Mouse (Mus musculus) urinary bladder, postnatal 14 days (tissue): ENCODE results near the gene Maco1.
A peak's percentile ranks its signal among the peaks of the same experiment; 100 is the strongest.
"Not testable (repeated sequence)": the region's sequence is repeated elsewhere in the genome, so short reads cannot be mapped to it uniquely, and the experiment has no call there.

ENCODE experiments used
- DNase-seq: peaks from one replicate; pipeline ENCODE4 v3.0.0; 2021; ENCODE audit warnings: low spot score

Gene Maco1

GRCm38 (mm10) chr4:134858494-134858893 lies 5.3 kb upstream of the Maco1 start:
- no peak for DNase-seq

DNA sequence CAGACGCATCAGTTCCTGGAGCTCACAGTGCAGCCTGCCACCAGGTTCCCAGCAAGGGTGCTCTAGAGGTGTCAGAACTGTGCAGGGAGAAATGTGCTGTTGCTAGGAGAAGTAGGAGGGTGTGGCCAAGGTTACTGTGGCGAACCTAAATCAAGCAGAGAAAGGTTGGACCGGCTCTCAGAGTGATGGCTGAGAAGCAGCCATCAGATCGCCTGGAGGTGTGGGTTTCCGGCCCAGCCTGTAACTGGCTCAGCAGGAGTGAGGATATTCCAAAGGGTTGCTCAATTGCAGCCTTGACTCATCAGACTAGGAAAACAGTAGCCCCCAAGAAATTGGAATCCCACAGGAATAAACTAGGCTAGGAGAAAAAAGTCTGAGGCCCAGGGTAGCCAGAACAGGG lies 3.4 kb upstream of the Maco1 start:
- DNase-seq, result peak; percentile 28

DNA sequence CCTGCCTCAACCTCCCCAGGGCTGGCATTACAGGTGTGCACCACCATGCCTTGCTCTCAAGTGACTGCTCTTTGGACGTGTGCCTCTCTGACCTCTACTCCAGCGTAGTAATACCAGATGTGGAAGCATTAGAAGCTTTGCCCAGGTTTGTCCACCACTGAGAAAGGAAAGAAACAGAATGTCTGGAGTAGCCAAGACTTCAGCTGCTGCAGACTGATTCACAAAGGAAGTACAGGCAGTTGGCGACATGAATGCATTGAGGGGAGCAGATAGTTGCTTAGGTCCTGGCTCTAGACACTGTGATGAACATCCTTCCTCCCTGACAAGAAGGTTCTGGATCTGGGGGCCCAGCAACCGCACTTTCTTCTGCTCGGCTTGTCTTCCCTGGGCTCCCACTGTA lies 2.9 kb upstream of the Maco1 start:
- no peak for DNase-seq

GRCm38 (mm10) chr4:134855371-134855770 lies 2.2 kb upstream of the Maco1 start:
- peak; percentile 46 for DNase-seq

GRCm38 (mm10) chr4:134853637-134854485 lies 716 bp upstream of the Maco1 start:
- DNase-seq, result peak; percentile 92

GRCm38 (mm10) chr4:134852438-134853255 lies 498 bp downstream of the Maco1 start:
- peak; percentile 31 for DNase-seq

DNA sequence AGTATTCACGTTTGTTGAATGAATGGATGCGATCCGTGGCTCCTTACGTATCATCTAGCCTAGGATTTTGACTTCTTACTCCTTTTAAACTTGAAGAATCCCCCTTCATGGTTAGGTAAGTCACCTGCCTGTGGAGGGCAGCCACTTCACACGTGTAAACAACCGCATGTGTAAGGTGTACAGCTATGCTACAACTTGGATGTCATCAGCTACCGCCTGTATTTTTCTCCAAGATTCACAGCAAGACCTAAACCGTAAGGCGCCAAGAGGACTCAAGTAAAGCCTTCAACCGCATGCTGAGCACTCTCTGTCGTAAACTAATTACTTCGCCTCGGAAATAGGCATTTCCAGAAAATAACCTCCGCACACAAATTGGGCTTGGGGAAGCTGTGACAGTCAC lies 1.3 kb downstream of the Maco1 start:
- DNase-seq, result no peak

GRCm38 (mm10) chr4:134851236-134851635 lies 1.9 kb downstream of the Maco1 start:
- DNase-seq, result no peak

DNA sequence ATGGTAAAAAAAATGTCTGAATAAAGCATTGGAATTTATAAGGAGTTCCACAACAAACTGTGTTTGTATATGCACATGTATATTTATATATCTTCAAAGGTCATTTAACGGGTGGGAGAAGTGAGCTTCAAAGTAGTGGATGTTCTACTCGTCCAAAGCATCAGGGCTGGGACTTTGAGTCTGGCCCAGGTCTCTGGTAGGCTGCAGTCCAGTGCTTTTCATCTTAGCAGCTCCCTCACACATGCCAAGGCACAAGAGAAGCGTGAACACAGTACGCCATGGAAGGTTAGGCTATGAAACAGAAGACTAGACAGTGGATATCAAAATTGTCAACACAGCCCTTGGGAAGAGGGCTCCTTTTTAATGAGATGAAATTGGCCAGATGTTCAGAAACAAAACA lies 2.6 kb downstream of the Maco1 start:
- no peak for DNase-seq

DNA sequence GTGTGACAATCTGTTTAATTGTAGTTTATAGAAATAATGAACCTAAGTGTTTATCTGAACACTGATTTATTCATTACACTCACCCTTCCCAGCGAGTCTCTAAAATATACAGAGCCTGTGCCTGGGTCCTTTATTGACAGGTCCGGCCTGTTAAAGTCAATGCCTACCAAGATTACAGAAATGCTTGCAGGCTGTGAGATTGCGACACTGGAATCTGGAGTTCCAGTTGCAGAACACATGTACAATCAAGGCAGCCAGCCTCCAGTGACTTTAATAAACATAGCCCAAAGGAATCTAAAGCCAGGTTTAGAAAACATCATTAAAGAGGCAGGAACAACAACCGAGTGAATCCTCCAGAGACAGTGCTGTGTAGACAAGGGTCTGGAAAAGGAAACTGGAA lies 5.6 kb downstream of the Maco1 start:
- no peak for DNase-seq

DNA sequence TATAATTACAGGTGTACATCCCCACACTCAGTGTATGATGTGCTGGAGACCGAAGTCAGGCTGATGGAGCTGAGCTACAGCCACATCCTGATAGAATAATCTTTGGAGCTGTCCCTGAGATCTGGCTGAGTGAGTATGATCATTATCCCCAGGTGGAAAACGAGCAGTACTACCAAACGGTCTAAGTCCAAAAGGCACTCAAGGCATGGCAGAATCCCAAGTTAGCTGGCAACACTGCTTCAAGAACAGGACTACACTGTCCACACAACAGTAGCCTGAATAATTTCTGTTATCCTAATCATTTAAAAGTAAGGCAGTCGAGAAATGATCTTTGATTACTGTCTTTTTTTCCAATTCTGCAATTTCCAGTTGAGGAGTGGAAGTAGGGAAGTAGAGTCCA lies 9.6 kb downstream of the Maco1 start:
- no peak for DNase-seq

DNA sequence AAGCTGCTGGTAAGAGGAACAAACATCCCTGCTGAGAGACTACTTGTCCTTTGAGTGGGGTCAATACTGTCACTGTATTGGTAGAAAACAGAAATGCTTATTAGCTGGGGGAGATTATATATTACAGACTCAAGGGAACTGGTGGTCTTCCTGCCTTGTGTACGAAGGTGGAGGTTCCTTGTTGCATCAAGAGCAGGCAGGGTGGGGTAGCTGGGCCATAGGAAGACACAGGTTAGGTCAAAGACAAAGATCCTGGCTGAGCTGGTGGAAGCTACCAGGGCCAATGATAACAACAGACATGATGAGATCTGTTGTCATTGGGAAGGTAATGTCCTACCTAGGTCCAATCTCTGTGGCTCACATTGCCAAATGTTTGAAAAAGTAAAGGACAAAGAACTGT lies 12.9 kb downstream of the Maco1 start:
- DNase-seq, result no peak

DNA sequence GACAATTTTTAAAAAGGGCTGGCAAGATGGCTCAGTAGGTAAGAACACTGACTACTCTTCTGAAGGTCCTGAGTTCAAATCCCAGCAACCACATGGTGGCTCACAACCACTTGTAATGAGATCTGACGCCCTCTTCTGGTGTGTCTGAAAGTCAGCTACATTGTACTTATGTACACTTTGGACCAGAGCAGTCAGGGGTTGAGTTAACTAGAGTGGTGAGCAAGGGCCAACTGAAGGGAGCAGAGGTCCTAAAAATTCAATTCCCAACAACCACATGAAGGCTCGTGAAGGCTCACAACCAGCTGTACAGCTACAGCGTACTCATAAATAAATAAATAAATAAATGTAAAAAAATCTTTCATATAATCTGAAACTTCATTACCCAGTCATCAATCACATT lies 14.4 kb downstream of the Maco1 start:
- not testable (repeated sequence) for DNase-seq

GRCm38 (mm10) chr4:134838221-134838620 lies 14.9 kb downstream of the Maco1 start:
- DNase-seq, result no peak

- DNase-seq, result no peak
Measured at GRCm38 (mm10) chr4:134835486-134835885, 17.7 kb downstream of the Maco1 start.

- DNase-seq, result no peak
Measured at GRCm38 (mm10) chr4:134831934-134832333, 21.2 kb downstream of the Maco1 start.

DNA sequence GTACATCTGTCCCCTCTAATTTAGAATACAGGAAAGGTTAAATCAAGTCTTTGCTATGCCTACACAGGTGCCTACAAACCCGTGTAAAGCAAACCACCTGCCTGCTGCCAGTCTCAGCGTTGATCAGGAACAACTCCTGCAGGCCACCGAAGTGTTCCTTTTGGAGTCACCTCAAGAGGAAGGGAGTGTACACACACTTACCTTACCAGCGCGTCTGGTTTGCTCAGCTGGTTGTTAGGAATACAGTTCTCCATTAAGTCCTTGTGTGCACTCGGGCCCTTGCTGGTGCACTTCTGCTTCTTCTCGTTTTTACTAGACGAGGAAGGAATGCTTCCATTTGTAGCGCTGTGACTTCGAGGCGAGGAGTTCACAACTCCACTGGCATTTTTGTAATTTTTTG lies 25.3 kb downstream of the Maco1 start:
- no peak for DNase-seq

- DNase-seq, result no peak
Measured at GRCm38 (mm10) chr4:134826348-134826747, 26.8 kb downstream of the Maco1 start.

- not testable (repeated sequence) for DNase-seq
Measured at GRCm38 (mm10) chr4:134825864-134826263, 27.3 kb downstream of the Maco1 start.

- no peak for DNase-seq
Measured at GRCm38 (mm10) chr4:134823560-134823959, 29.6 kb downstream of the Maco1 start.

DNA sequence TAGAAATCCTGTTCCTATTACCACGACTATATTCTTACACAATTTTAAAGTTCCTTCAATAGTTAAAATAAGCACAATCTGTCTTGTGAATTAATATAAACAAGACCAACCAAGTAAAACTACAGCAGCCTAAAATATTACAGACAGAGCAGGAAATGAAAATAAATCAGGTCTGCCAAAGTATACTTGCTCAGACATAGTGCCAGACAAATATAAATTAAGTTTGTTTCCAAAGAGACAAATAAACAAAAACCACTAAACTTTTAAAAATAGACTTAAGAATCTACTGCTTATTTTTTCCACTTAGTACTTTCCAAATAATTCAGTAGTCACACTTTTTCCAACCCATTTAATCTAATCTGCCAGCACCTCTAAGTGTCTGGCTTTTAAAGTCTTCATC lies 32.1 kb downstream of the Maco1 start:
- DNase-seq, result no peak

DNA sequence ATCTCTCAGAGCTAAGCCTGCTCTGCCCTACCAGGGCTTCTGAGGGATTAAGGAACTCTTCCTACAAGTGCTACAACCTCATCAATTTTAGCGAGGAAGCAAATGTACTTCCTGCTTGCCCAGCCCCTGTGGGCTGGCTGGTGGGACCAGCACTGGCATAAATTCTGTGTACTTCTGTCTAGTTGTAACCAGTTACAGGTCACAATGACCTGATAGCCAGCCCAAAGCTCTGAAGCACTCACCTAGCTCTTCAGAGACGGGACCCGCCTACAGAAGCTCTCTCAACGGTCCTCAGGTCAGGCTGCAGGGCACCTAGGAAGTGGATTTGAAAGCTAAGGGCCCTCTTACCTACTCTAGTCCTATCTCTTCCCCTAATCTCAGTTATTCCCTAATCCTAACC lies 35.4 kb downstream of the Maco1 start:
- no peak for DNase-seq

- DNase-seq, result no peak
Measured at GRCm38 (mm10) chr4:134814229-134814571, 38.9 kb downstream of the Maco1 start.
